Mouse (Mus musculus) midbrain, embryonic 13.5 days (tissue): Measurements from ENCODE around the gene Vti1b. TPM values are rescaled to one million over a fixed set of nuclear protein-coding genes. Genes with fewer than 3 reads are reported as not detected.

Experiments used
- ATAC-seq: fragments of 200-750 bp; cut with Nextera tagmentation; 2 replicates; pipeline ENCODE4 v1.8.0; 2017; ENCODE audit warnings: mild to moderate bottlenecking, moderate TSS enrichment, moderate library complexity
- H3K27ac ChIP-seq: fragments of 300-500 bp; sonication (generic); 2 replicates; pipeline ENCODE4 v1.5.1; 2015; ENCODE audit warnings: inconsistent platforms, mild to moderate bottlenecking, moderate library complexity
- H3K27me3 ChIP-seq: fragments of 300-500 bp; sonication (generic); 2 replicates; pipeline ENCODE4 v1.6.1; 2015; ENCODE audit warnings: mild to moderate bottlenecking, inconsistent platforms
- H3K36me3 ChIP-seq: fragments of 300-500 bp; sonication (generic); 2 replicates; pipeline ENCODE4 v1.6.1; 2015; ENCODE audit warnings: mild to moderate bottlenecking, inconsistent platforms
- H3K4me1 ChIP-seq: fragments of 300-500 bp; sonication (generic); replicated peaks from 2 replicates; pipeline ENCODE4 v1.6.1; 2015; ENCODE audit warnings: inconsistent platforms
- H3K4me2 ChIP-seq: fragments of 300-500 bp; sonication (generic); replicated peaks from 2 replicates; pipeline ENCODE4 v1.6.1; 2015; ENCODE audit warnings: moderate library complexity, mild to moderate bottlenecking, inconsistent platforms
- H3K4me3 ChIP-seq: fragments of 300-500 bp; sonication (generic); replicated peaks from 2 replicates; pipeline ENCODE4 v1.5.1; 2015; ENCODE audit warnings: mild to moderate bottlenecking, inconsistent platforms
- H3K9ac ChIP-seq: fragments of 300-500 bp; sonication (generic); replicated peaks from 2 replicates; pipeline ENCODE4 v1.6.1; 2015; ENCODE audit warnings: mild to moderate bottlenecking, inconsistent platforms
- H3K9me3 ChIP-seq: fragments of 300-500 bp; sonication (generic); 2 replicates; pipeline ENCODE4 v1.6.1; 2016; ENCODE audit warnings: mild to moderate bottlenecking, inconsistent platforms
- WGBS: fragments of 180-500 bp; shearing (Covaris S2); methylation state at CpG from one replicate; pipeline ENCODE4 v1.1.7; 2015; 5-methylcytosine and 5-hydroxymethylcytosine counted together
- polyA plus RNA-seq: library from polyadenylated mRNA; unstranded; fragments of >200 nt; fragmentation: Nextera tagmentation; extraction: Ambion mirVana; gene quantifications from 2 replicates; pipeline ENCODE4 v1.2.1, GENCODE M21; 2015

The Vti1b gene
- polyA plus RNA-seq, 1 experiment from 2014 or later: 174 TPM

- H3K9ac ChIP-seq: no peak overlapping the region
- WGBS: 93% methylated on average over 5 of the region's 5 CpGs
- H3K36me3 ChIP-seq: peaks cover 44% of the 10 kb centered on the region
- H3K27me3 ChIP-seq: no peaks in the 10 kb centered on the region
- H3K4me2 ChIP-seq: no peak overlapping the region
- H3K4me3 ChIP-seq: no peak overlapping the region
- no peak for ATAC-seq
- no peaks in the 10 kb centered on the region for H3K9me3 ChIP-seq
- peaks cover 7% of the 10 kb centered on the region for H3K4me1 ChIP-seq
- H3K27ac ChIP-seq: no peak overlapping the region
Measured at GRCm38 (mm10) chr12:79175998-79176397, 3.5 kb upstream of the Vti1b start.

- no peaks in the 10 kb centered on the region for H3K27me3 ChIP-seq
- no peak overlapping the region for H3K4me3 ChIP-seq
- H3K4me2 ChIP-seq: no peak overlapping the region
- no peak overlapping the region for H3K9ac ChIP-seq
- peaks cover 16% of the 10 kb centered on the region for H3K4me1 ChIP-seq
- WGBS: 89% methylated on average over 5 of the region's 5 CpGs
- no peaks in the 10 kb centered on the region for H3K9me3 ChIP-seq
- H3K36me3 ChIP-seq: peaks cover 33% of the 10 kb centered on the region
- ATAC-seq: no peak
- no peak overlapping the region for H3K27ac ChIP-seq
Measured at GRCm38 (mm10) chr12:79173721-79174120, 1.3 kb upstream of the Vti1b start.

GRCm38 (mm10) chr12:79171269-79171995 is 1.0 kb downstream of the Vti1b start:
- 35% methylated on average over 12 of the region's 12 CpGs for WGBS
- Histone ChIP-seq H3K27me3 (no peaks in the 10 kb centered on the region), H3K9ac (peak overlapping the region; percentile 89), H3K36me3 (peaks cover 15% of the 10 kb centered on the region), H3K27ac (peak overlapping the region; percentile 94), H3K4me2 (peak overlapping the region; percentile 72), H3K4me3 (peak overlapping the region; percentile 99), H3K4me1 (peaks cover 16% of the 10 kb centered on the region), H3K9me3 (no peaks in the 10 kb centered on the region)
- ATAC-seq: no peak

- Histone ChIP-seq H3K27me3 (no peaks in the 10 kb centered on the region), H3K4me1 (peaks cover 16% of the 10 kb centered on the region), H3K4me2 (no peak overlapping the region), H3K9me3 (no peaks in the 10 kb centered on the region), H3K4me3 (no peak overlapping the region), H3K9ac (no peak overlapping the region), H3K27ac (no peak overlapping the region), H3K36me3 (peaks cover 11% of the 10 kb centered on the region)
- no peak for ATAC-seq
- WGBS: 89% methylated on average over 3 of the region's 3 CpGs
Measured at GRCm38 (mm10) chr12:79170421-79170820, 2.0 kb downstream of the Vti1b start.

- peaks cover 18% of the 10 kb centered on the region for H3K36me3 ChIP-seq
- no peak for ATAC-seq
Measured at GRCm38 (mm10) chr12:79169173-79169572, 3.3 kb downstream of the Vti1b start.

GRCm38 (mm10) chr12:79162876-79163275 is 9.6 kb downstream of the Vti1b start:
- Histone ChIP-seq H3K4me3 (no peak overlapping the region), H3K4me1 (no peaks in the 10 kb centered on the region), H3K4me2 (no peak overlapping the region), H3K27ac (no peak overlapping the region), H3K9ac (no peak overlapping the region), H3K9me3 (no peaks in the 10 kb centered on the region), H3K36me3 (peaks cover 72% of the 10 kb centered on the region), H3K27me3 (no peaks in the 10 kb centered on the region)
- ATAC-seq: no peak
- WGBS: 96% methylated on average over 3 of the region's 3 CpGs

More at GRCm38 (mm10) chr12:79169173-79169572, 3.3 kb downstream of the Vti1b start:
- no peaks in the 10 kb centered on the region for H3K9me3 ChIP-seq
- H3K9ac ChIP-seq: no peak overlapping the region
- H3K4me2 ChIP-seq: no peak overlapping the region
- H3K27me3 ChIP-seq: no peaks in the 10 kb centered on the region
- no peak overlapping the region for H3K4me3 ChIP-seq
- no peak overlapping the region for H3K27ac ChIP-seq
- H3K4me1 ChIP-seq: peaks cover 16% of the 10 kb centered on the region

GRCm38 (mm10) chr12:79149653-79150052 is 22.8 kb downstream of the Vti1b start:
- no peaks in the 10 kb centered on the region for H3K9me3 ChIP-seq
- H3K4me1 ChIP-seq: no peaks in the 10 kb centered on the region
- 95% methylated on average over 6 of the region's 6 CpGs for WGBS
- H3K4me3 ChIP-seq: no peak overlapping the region
- H3K9ac ChIP-seq: no peak overlapping the region
- no peaks in the 10 kb centered on the region for H3K27me3 ChIP-seq
- no peak overlapping the region for H3K4me2 ChIP-seq
- H3K27ac ChIP-seq: no peak overlapping the region
- peaks cover 38% of the 10 kb centered on the region for H3K36me3 ChIP-seq
- no peak for ATAC-seq

GRCm38 (mm10) chr12:79141384-79141783 is 31.1 kb downstream of the Vti1b start:
- Histone ChIP-seq H3K4me1 (no peaks in the 10 kb centered on the region), H3K4me2 (no peak overlapping the region), H3K36me3 (no peaks in the 10 kb centered on the region), H3K4me3 (no peak overlapping the region), H3K27ac (no peak overlapping the region), H3K9me3 (no peaks in the 10 kb centered on the region), H3K27me3 (no peaks in the 10 kb centered on the region), H3K9ac (no peak overlapping the region)
- no peak for ATAC-seq

GRCm38 (mm10) chr12:79140811-79141210 is 31.7 kb downstream of the Vti1b start:
- no peak for ATAC-seq
- Histone ChIP-seq H3K27ac (no peak overlapping the region), H3K4me1 (no peaks in the 10 kb centered on the region), H3K9ac (no peak overlapping the region), H3K4me2 (no peak overlapping the region), H3K36me3 (no peaks in the 10 kb centered on the region), H3K4me3 (no peak overlapping the region), H3K9me3 (no peaks in the 10 kb centered on the region), H3K27me3 (no peaks in the 10 kb centered on the region)
- WGBS: 88% methylated on average over 2 of the region's 2 CpGs

GRCm38 (mm10) chr12:79139417-79139816 is 33.0 kb downstream of the Vti1b start:
- Histone ChIP-seq H3K4me1 (no peaks in the 10 kb centered on the region), H3K27me3 (peaks cover 4% of the 10 kb centered on the region; the same call in 1 of the 2 replicates), H3K27ac (no peak overlapping the region), H3K36me3 (no peaks in the 10 kb centered on the region), H3K4me2 (no peak overlapping the region), H3K9me3 (no peaks in the 10 kb centered on the region), H3K4me3 (no peak overlapping the region), H3K9ac (no peak overlapping the region)
- WGBS: 55% methylated on average over 1 of the region's 1 CpGs
- no peak for ATAC-seq

- Histone ChIP-seq H3K4me3 (no peak overlapping the region), H3K4me2 (no peak overlapping the region), H3K9ac (no peak overlapping the region), H3K36me3 (no peaks in the 10 kb centered on the region), H3K27ac (no peak overlapping the region), H3K4me1 (no peaks in the 10 kb centered on the region), H3K27me3 (peaks cover 6% of the 10 kb centered on the region; the same call in 1 of the 2 replicates), H3K9me3 (no peaks in the 10 kb centered on the region)
- no peak for ATAC-seq
Measured at GRCm38 (mm10) chr12:79138999-79139398, 33.5 kb downstream of the Vti1b start.

- Histone ChIP-seq H3K4me3 (no peak overlapping the region), H3K4me1 (peaks cover under 1% of the 10 kb centered on the region), H3K27ac (no peak overlapping the region), H3K9ac (no peak overlapping the region), H3K36me3 (no peaks in the 10 kb centered on the region), H3K9me3 (no peaks in the 10 kb centered on the region), H3K4me2 (no peak overlapping the region), H3K27me3 (peaks cover 25% of the 10 kb centered on the region)
- 78% methylated on average over 7 of the region's 7 CpGs for WGBS
- ATAC-seq: no peak
Measured at GRCm38 (mm10) chr12:79136949-79137348, 35.5 kb downstream of the Vti1b start.

GRCm38 (mm10) chr12:79135105-79135504 is 37.4 kb downstream of the Vti1b start:
- Histone ChIP-seq H3K36me3 (no peaks in the 10 kb centered on the region), H3K4me1 (peaks cover 15% of the 10 kb centered on the region), H3K9me3 (no peaks in the 10 kb centered on the region), H3K4me2 (no peak overlapping the region), H3K9ac (no peak overlapping the region), H3K4me3 (no peak overlapping the region), H3K27ac (no peak overlapping the region), H3K27me3 (peaks cover 43% of the 10 kb centered on the region)
- no peak for ATAC-seq
- WGBS: 51% methylated on average over 4 of the region's 4 CpGs
